Mouse (Mus musculus) granulocyte monocyte progenitor cell, adult 5-6 weeks (primary cell): ENCODE data around the gene Naxd. TPM values are rescaled to one million over a fixed set of nuclear protein-coding genes. Genes with fewer than 3 reads are reported as not detected.
"Not testable (repeated sequence)": the region's sequence is repeated elsewhere in the genome, so short reads cannot be mapped to it uniquely, and the experiment has no call there.

ENCODE experiments used
- ATAC-seq: replicated peaks from 2 replicates; pipeline ENCODE4 v1.8.0; 2016; ENCODE audit warnings: mild to moderate bottlenecking, moderate TSS enrichment, inconsistent platforms; ENCODE audit not compliant: poor library complexity, severe bottlenecking
- total RNA-seq, 2 experiments: library from RNA; stranded (forward) in 1 of 2; stranded (reverse) in 1 of 2; fragments of 200-712, 200-1000 nt in 1 of 2; fragments of >200 nt in 1 of 2; fragmentation: Nextera tagmentation in 1 of 2; gene quantifications; 2 replicates each; pipeline ENCODE4 v1.2.3; 2014 to 2017

Naxd gene
- total RNA-seq (2014; fragmentation: Nextera tagmentation) (69.3 and 72.1 TPM in 2 replicates), total RNA-seq (2017) (58.3 and 70.2 TPM in 2 replicates)

DNA sequence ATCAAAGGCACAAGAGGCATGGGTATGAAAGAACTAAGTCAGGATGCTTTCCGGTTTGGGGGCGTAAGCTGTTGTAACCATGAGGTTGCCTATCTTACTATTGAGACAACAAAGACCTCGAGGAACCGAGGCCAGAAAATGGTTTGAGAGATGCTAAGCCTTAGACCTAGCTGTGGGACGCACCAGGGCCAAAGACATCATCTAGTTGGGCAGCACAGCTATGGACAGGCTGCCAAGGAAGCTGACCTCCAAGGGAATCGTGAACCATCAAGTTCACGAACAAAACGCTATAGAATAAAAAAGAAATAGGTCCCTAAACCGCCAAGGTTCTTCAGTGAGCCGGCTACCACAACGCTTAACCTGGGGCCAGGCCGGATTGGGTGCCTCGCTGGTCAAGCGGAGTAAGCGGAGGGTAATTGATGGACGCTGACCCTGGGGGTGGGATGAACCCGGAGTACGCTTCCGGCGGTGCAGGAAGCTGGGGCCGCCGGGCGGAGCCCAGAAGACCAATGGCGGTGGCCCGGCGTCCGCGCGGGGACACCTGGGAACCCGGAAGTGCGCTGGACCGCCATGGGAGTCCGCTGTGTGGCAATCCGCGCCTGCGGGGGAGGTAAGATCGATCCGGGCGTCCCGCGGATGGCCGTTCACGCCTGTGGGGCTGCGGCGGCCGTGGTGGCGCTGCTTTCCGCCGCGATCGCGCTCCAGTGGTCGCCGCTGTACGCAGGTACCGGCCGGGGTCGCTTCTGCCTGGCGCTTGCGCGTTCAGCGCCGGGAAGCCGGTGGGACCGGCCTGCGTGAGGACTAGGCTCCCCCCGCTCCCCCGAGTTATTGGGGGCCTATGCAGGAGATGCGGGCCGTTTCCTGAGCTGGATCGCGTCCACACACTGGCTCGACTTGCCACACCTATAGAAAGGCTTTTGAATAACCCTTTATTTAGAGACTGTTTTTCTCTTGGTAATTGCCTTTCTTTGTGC is at the start of gene Naxd:
TSS of gene Naxd (plus strand) at position 490 of the 974 bp plus-strand sequence.
- ATAC-seq: peak; percentile 99

- ATAC-seq: no peak
These were observed 49.3 kb upstream of the Naxd start for GRCm38 (mm10) chr8:11447910-11448570.

- peak; percentile 30 for ATAC-seq
These were observed 46.9 kb upstream of the Naxd start for GRCm38 (mm10) chr8:11450184-11451113.

DNA sequence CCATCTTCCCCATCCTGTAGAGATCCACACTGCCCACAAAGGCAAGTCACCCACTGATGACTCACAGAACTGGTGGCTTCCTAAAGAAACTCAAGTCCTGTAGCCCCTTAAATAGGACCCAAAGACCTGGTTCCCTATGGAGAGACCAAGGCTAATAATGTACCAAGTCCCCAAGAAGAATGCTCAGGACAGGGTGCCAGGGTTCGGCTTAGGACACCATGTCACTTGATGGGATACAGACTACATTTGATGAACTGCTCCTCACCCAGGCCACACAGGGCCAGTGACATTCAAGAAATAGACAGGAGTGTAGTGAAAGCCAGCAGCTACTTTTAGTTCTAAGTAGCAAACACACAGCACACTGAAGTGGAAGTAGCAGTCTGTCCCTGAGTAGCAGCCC is 45.2 kb upstream of the Naxd start:
- peak; percentile 21; the same call in 1 of the 2 replicates for ATAC-seq

DNA sequence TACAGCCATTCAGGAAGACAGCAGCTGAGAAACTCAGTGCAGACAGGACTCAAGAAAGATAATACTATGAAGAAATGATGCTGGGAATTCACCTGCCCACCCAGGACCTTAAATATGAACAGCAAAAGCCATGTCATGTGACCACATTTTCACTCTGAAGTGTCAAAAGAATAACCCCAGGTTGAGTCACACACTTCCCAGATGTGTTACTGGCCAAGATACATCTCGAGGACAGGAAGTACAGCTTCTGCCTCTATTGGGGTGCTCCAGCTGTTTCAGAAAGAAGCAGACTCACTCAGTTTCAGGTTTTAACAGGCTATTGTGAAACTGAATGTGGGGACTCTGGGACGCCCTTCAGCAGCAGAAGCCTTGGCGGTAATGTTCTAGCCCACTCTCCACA is 44.7 kb upstream of the Naxd start:
- ATAC-seq: peak; percentile 86

DNA sequence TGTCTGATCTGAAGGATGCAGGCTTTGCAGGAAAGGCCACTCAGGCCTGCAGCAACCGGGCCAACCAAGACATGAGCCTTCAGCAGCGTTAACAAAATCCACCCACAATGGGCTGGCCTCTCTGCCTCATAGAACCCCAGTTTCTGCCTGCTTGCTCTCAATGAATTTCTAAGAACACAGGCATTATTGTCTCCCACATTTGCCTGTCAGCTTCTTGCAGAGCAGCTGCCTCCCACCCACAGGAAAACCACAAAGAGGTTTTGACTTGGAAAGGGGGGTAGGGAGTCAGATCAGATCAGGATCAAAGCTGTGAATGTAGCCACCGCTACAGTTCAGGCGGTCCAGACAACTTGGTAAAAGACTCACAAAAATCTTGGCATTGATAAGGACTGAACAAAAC is 44.3 kb upstream of the Naxd start:
- ATAC-seq: peak; percentile 13; the same call in 1 of the 2 replicates

DNA sequence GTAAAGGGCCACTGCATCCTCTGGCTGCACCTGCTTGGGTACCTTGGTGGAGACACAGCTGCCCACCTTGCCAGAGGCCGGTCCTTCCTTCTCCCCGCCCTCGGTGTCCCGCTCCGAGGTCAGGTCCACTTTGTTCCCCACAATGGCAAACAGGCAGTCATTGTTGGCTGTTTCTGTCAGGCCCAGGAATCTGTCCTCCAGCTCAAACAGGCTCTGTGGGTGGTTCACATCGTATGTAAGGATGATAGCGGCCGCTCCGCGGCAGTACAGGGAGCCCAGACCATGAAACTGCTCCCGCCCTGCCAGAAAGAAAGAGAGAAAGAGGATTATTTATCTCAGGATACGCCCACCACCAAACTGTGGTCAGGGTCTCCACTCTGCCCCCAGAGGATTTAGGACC is 43.1 kb upstream of the Naxd start:
- no peak for ATAC-seq

- no peak for ATAC-seq
These were observed 40.0 kb upstream of the Naxd start for GRCm38 (mm10) chr8:11457278-11457677.

DNA sequence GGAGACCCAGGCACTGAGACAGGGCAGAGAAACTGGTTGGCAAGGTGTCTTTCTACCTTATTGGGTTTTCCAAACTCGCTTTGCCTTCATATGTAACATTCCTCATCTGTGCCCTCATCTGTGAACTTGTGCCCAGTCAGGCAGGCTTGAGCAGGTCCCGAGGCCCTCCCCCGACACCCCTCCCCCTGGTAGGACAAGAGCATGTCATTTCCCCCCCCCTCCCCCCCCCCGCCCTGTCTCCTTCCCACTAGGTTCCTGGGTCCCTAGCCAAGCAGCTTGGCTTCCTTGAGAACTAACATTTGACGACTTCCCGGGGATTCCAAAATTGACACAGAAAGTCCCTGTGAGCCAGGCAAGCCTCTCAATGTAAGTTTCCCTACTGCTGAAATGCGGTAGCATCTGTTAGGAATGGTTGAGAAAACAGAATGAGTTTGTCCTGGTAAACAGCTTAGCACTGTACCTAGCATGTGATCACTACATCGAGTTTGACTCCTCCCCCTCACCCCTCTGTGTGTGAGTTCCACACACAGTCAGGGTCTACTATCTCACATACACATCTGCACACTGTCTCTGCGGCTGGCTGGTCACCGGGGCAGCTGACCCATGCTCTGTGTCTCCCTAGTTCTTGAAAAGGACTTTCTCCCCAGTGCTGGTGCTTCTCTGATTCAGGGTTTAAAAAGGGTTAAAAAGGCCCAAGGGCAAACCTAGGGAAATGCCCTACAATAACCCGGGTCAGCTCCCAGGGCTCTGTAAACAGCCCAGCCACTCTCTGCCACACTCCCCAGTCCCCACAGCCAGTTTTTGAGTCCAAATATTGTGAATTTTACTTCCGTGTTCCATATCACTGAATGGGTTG is 39.1 kb upstream of the Naxd start:
- ATAC-seq: no peak

- no peak for ATAC-seq
These were observed 38.3 kb upstream of the Naxd start for GRCm38 (mm10) chr8:11459016-11459415.

- peak; percentile 36 for ATAC-seq
These were observed 36.4 kb upstream of the Naxd start for GRCm38 (mm10) chr8:11460934-11461333.

GRCm38 (mm10) chr8:11461847-11462246 is 35.5 kb upstream of the Naxd start:
- ATAC-seq: no peak

DNA sequence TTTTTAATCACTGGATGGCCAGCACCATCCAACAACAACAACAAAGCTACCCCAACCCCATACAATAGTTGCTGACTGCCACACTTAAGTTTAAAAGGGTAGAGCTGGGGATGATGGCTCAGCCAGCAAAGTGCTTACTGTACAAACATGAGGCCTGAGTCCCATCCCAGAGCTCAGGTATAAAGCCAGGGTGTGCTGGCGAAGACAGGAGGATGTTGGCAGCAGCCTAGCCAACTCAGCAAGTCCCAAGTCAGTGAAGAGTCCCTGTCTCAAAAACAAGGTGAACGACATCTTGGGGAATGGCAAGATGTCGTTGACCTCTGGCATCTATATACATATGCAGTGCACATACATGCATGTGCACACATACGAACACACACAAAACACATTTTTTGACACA is 34.7 kb upstream of the Naxd start:
- ATAC-seq: no peak

DNA sequence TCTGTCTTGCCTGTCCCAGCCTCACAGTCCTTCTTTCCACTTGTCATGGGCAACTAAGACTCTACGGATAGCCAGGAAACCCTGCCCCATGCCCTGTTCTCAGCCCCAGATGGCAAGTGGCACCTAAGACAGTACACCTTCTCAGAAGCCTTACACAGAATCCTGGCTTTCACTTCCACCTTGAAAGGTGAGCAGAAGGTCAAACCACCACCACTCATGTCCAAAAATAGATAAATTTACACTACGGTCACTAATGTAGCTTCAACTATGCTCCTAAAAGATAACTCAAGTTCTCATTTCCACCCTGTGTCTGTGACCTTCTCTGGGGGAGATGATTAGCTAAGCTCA is 33.8 kb upstream of the Naxd start:
- no peak for ATAC-seq

DNA sequence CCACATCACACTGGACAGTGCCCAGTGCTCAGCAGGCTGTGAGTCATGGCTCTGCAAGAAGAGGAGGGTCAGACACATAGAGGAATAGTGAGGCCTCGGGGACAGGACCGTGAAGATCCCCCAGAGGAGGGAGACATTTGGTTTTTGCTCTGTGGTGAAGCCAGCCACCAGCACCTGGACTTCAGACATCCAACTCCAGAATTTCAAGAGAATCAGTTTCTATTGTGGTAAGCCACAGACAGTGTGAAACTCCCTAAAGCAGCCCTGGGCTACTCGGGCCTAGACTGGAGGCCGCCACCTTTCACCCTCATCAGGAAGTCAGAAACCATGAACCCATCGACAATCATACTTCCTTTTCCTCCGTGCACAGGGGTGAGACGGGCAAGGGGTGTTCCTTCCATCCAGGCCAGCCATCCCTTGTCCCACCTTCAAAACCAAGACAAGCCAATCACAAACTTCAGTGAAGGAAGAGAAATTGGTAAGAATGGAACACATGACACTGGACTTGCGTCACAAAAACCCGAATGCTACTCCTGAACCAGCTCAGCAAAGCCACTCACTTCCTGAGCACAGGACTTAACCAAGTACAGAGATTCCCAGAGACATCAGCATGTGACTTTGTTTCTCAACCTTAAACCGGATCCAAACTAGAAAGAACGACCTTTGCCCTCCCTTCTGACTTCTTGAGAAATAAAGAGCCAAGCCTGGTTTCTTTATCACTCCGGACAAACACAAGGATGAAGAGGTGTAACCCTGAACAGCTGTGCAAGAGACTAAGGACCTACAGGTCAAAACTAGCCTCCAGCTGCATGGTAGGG is 33.2 kb upstream of the Naxd start:
- ATAC-seq: peak; percentile 72

DNA sequence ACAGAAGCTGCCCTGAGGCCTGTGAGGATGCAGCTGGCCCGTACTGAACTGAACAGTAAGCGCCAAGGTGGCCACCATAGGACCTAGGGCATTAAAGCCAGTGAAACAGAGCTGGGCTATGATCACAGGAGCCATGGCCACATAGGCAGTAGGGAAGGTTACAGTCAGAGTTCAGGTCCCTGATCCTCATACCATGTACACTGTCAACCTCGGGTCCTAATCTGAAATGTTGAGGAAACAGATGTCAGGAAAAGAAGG is 32.7 kb upstream of the Naxd start:
- ATAC-seq: no peak; the same call in 1 of the 2 replicates

- no peak for ATAC-seq
These were observed 31.7 kb upstream of the Naxd start for GRCm38 (mm10) chr8:11465619-11466018.

DNA sequence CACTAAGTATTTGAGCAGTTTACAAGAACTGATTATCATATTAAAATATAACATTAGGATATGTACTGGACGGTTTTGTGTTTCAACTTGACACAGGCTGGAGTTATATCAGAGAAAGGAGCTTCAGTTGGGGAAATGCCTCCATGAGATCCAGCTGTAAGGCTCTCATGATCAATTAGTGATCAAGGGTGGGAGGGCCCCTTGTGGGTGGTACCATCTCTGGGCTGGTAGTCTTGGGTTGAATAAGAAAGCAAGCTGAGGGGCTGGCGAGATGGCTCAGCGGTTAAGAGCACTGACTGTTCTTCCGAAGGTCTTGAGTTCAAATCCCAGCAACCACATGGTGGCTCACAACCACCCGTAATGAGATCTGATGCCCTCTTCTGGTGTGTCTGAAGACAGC is 30.8 kb upstream of the Naxd start:
- ATAC-seq: not testable (repeated sequence)

DNA sequence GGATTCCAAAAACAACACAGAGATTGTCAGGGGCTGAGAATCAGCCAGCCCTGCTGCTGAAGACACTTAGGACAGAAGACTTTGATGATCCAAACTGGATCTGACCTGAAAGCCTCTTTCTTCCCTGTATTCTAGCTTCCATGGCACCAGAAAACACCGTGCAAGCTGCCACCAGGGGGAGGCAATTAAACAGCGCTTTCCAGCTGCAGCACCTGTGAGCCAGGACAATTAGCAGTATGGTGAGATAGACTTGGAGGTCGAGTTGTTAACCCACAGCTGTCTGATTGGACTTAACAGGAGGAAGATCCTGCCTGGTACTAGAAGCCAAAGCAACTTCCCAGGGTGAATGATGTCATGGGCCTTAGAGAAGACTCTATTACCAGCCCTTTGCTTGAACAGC is 28.2 kb upstream of the Naxd start:
- ATAC-seq: no peak
